Mouse (Mus musculus): Measurements from ENCODE around the gene Hspa1b. TPM values are rescaled to one million over a fixed set of nuclear protein-coding genes. Genes with fewer than 3 reads are reported as not detected.

Hspa1b gene
- polyA plus RNA-seq, 1 experiment from 2014 or later: 0.41 TPM

GRCm38 (mm10) chr17:34934031-34934430 is 25.0 kb downstream of the Hspa1b start:
- Histone ChIP-seq H3K36me3 (ENCODE audit: control insufficient read depth, insufficient read depth, low read length) (no peaks in the 10 kb centered on the region; the same call in 1 of the 2 replicates), H3K4me3 (ENCODE audit: low read depth, low read length) (no peak overlapping the region), H3K4me2 (peak overlapping the region; percentile 23), H3K27ac (ENCODE audit: low read depth, low read length) (no peak overlapping the region), H3K9ac (ENCODE audit: low read depth, low read length) (no peak overlapping the region), H3K27me3 (replicated peaks; ENCODE audit: control insufficient read depth, insufficient read depth, low read length) (no peaks in the 10 kb centered on the region), H3K4me1 (replicated peaks; ENCODE audit: control insufficient read depth, insufficient read depth, low read length) (peaks cover 15% of the 10 kb centered on the region), H3K9me3 (ENCODE audit: control insufficient read depth, low read length) (no peaks in the 10 kb centered on the region)
- ATAC-seq (replicated peaks; ENCODE audit: low FRiP score): no peak
- no peak for DNase-seq (ENCODE audit: low spot score)
- WGBS: 73% methylated on average over 24 of the region's 24 CpGs

DNA sequence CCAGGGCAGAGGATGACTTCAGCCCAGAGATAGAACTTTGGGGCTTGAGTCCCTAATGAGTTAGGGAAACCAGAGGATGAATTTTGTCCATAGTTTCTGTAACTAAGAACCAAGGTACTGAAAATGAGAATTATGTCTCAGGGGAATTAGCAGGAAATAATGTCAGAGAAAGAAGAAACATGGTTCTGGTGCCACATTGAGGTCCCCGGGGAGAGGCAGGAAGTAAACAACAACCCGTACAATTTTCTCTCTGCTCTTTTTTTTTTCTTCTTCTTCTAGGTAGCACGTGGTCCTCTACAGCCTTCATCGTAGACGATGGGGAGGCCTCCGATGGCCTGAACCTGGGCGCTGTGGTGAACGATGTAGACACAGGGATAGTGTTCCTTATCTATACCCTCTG is 26.8 kb downstream of the Hspa1b start:
- peak overlapping the region; percentile 67 for H3K4me3 ChIP-seq (ENCODE audit: low read depth, low read length)
- H3K36me3 ChIP-seq (ENCODE audit: control insufficient read depth, insufficient read depth, low read length): no peaks in the 10 kb centered on the region; the same call in 1 of the 2 replicates
- DNase-seq (ENCODE audit: low spot score) (no peak), ATAC-seq (replicated peaks; ENCODE audit: low FRiP score) (no peak)
- peak overlapping the region; percentile 82 for H3K9ac ChIP-seq (ENCODE audit: low read depth, low read length)
- WGBS: 73% methylated on average over 8 of the region's 8 CpGs
- peak overlapping the region; percentile 97 for H3K4me2 ChIP-seq
- peaks cover 15% of the 10 kb centered on the region for H3K4me1 ChIP-seq (replicated peaks; ENCODE audit: control insufficient read depth, insufficient read depth, low read length)
- no peaks in the 10 kb centered on the region for H3K9me3 ChIP-seq (ENCODE audit: control insufficient read depth, low read length)
- H3K27me3 ChIP-seq (replicated peaks; ENCODE audit: control insufficient read depth, insufficient read depth, low read length): no peaks in the 10 kb centered on the region
- H3K27ac ChIP-seq (ENCODE audit: low read depth, low read length): no peak overlapping the region

DNA sequence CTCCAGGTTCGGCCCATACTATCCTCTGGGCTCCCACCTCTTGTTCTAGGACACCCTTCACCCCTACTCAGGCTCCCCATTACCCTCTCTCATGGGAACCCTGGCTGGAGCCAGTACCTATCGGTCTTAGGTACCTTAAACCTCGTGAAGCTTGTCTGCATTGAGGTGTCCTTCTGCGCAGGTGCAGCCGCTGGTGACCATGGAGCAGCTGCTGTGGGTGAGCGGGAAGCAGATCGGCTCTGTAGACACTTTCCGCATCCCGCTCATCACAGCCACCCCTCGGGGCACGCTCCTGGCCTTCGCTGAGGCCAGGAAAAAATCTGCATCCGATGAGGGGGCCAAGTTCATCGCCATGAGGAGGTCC is 27.3 kb downstream of the Hspa1b start:
- H3K27ac ChIP-seq (ENCODE audit: low read depth, low read length): no peak overlapping the region
- H3K4me2 ChIP-seq: peak overlapping the region; percentile 97
- H3K9ac ChIP-seq (ENCODE audit: low read depth, low read length): peak overlapping the region; percentile 82
- H3K27me3 ChIP-seq (replicated peaks; ENCODE audit: control insufficient read depth, insufficient read depth, low read length): no peaks in the 10 kb centered on the region
- no peaks in the 10 kb centered on the region for H3K9me3 ChIP-seq (ENCODE audit: control insufficient read depth, low read length)
- no peaks in the 10 kb centered on the region; the same call in 1 of the 2 replicates for H3K36me3 ChIP-seq (ENCODE audit: control insufficient read depth, insufficient read depth, low read length)
- peaks cover 15% of the 10 kb centered on the region for H3K4me1 ChIP-seq (replicated peaks; ENCODE audit: control insufficient read depth, insufficient read depth, low read length)
- WGBS: 7% methylated on average over 14 of the region's 14 CpGs
- DNase-seq (ENCODE audit: low spot score) (no peak), ATAC-seq (replicated peaks; ENCODE audit: low FRiP score) (peak; percentile 19)
- H3K4me3 ChIP-seq (ENCODE audit: low read depth, low read length): peak overlapping the region; percentile 67

DNA sequence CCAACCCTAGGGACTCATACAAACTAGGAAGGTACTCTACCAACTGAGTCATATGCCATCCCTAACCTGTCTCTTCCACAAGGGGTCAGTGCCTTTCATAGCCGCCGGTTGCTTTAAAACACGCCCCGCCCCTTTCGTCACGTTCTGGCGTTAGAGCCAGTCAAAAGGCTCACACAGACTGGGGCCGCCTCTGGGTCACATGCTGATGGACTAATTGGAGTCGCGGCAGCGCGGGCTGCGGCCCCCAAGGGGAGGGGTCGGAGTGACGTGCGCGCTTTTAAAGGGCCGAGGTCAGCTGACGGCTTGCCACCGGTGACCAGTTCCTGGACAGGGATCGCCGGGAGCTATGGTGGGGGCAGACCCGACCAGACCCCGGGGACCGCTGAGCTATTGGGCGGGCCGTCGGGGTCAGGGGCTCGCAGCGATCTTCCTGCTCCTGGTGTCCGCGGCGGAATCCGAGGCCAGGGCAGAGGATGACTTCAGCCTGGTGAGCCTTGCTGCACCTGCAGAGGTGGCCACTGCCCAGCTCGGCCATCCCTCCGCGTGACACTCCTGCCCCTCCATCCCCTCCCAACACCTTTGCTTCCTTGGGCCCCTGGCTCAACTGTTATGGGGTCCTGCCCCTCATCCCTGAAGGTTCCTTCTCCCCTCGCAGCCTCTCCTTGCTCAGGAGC is 27.8 kb downstream of the Hspa1b start, which contains the start of gene Neu1:
Gene Neu1, plus strand, starts transcription at position 193 of the 674 bp plus-strand sequence.
- peak within 1 kb of the TSS; percentile 97 for H3K4me2 ChIP-seq
- H3K36me3 ChIP-seq (ENCODE audit: control insufficient read depth, insufficient read depth, low read length): no peaks in the 10 kb centered on the region; the same call in 1 of the 2 replicates
- under 1% methylated on average over 38 of the region's 38 CpGs for WGBS
- H3K4me3 ChIP-seq (ENCODE audit: low read depth, low read length): peak within 1 kb of the TSS; percentile 67
- no peaks in the 10 kb centered on the region for H3K9me3 ChIP-seq (ENCODE audit: control insufficient read depth, low read length)
- peak within 1 kb of the TSS; percentile 82 for H3K9ac ChIP-seq (ENCODE audit: low read depth, low read length)
- no peaks in the 10 kb centered on the region for H3K27me3 ChIP-seq (replicated peaks; ENCODE audit: control insufficient read depth, insufficient read depth, low read length)
- DNase-seq (ENCODE audit: low spot score) (peak; percentile 93), ATAC-seq (replicated peaks; ENCODE audit: low FRiP score) (peak; percentile 95)
- peaks cover 15% of the 10 kb centered on the region for H3K4me1 ChIP-seq (replicated peaks; ENCODE audit: control insufficient read depth, insufficient read depth, low read length)
- peak within 1 kb of the TSS; percentile 28; the same call in 1 of the 2 replicates for H3K27ac ChIP-seq (ENCODE audit: low read depth, low read length)

DNA sequence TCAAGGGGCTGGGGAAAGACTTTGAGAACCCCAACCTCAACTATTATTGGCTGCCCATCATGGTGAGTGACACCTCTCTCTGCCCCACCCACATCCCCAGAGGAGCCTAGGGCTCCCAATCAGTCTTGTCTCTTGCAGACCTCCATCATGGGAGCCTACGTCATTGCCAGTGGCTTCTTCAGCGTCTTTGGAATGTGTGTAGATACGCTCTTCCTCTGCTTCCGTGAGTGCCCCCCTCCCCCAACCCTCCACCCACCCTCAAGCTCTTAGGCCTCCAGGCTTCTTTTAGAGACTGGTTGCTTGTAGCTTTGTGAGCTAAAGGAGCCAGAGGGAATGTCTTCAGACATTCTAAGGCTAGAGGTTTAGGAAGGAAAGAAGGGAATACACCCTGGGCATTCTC is 30.2 kb downstream of the Hspa1b start:
- no peak for DNase-seq (ENCODE audit: low spot score)
- WGBS: 40% methylated on average over 4 of the region's 4 CpGs

GRCm38 (mm10) chr17:34927306-34928019 is 31.6 kb downstream of the Hspa1b start:
- Histone ChIP-seq H3K4me1 (replicated peaks; ENCODE audit: control insufficient read depth, insufficient read depth, low read length) (peaks cover 5% of the 10 kb centered on the region), H3K4me3 (ENCODE audit: low read depth, low read length) (no peak overlapping the region), H3K4me2 (no peak overlapping the region), H3K27me3 (replicated peaks; ENCODE audit: control insufficient read depth, insufficient read depth, low read length) (no peaks in the 10 kb centered on the region), H3K9ac (ENCODE audit: low read depth, low read length) (no peak overlapping the region), H3K27ac (ENCODE audit: low read depth, low read length) (no peak overlapping the region), H3K9me3 (ENCODE audit: control insufficient read depth, low read length) (no peaks in the 10 kb centered on the region), H3K36me3 (ENCODE audit: control insufficient read depth, insufficient read depth, low read length) (no peaks in the 10 kb centered on the region; the same call in 1 of the 2 replicates)
- WGBS: 80% methylated on average over 18 of the region's 18 CpGs
- ATAC-seq (replicated peaks; ENCODE audit: low FRiP score) (no peak), DNase-seq (ENCODE audit: low spot score) (no peak)

More for the DNA sequence above, 30.2 kb downstream of the Hspa1b start:
- Histone ChIP-seq H3K36me3 (ENCODE audit: control insufficient read depth, insufficient read depth, low read length) (no peaks in the 10 kb centered on the region; the same call in 1 of the 2 replicates), H3K9ac (ENCODE audit: low read depth, low read length) (no peak overlapping the region), H3K27ac (ENCODE audit: low read depth, low read length) (no peak overlapping the region), H3K4me3 (ENCODE audit: low read depth, low read length) (no peak overlapping the region), H3K4me2 (no peak overlapping the region), H3K27me3 (replicated peaks; ENCODE audit: control insufficient read depth, insufficient read depth, low read length) (no peaks in the 10 kb centered on the region), H3K4me1 (replicated peaks; ENCODE audit: control insufficient read depth, insufficient read depth, low read length) (peaks cover 9% of the 10 kb centered on the region), H3K9me3 (ENCODE audit: control insufficient read depth, low read length) (no peaks in the 10 kb centered on the region)
- ATAC-seq (replicated peaks; ENCODE audit: low FRiP score): no peak

DNA sequence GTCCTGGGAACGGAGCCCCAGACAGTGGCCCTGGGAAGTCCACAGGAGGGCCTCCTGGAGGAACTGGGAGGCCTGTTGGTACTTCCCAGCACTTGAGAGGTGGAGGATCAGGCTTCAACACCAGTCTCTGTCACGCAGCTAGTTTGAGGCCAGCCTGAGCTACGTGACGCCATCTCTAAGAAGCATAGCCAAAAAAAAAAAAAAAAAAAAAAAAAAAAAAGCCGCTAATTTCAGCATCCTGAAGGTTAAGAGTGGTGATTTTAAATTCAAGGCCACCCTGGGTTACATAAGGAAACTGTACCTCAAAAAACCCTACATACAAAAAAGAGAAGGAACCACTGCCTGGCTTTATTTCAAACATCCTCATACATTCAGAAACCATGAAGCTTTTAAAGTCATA is 34.8 kb downstream of the Hspa1b start:
- Histone ChIP-seq H3K4me2 (no peak overlapping the region), H3K4me1 (replicated peaks; ENCODE audit: control insufficient read depth, insufficient read depth, low read length) (no peaks in the 10 kb centered on the region), H3K27me3 (replicated peaks; ENCODE audit: control insufficient read depth, insufficient read depth, low read length) (no peaks in the 10 kb centered on the region), H3K27ac (ENCODE audit: low read depth, low read length) (no peak overlapping the region), H3K9me3 (ENCODE audit: control insufficient read depth, low read length) (no peaks in the 10 kb centered on the region), H3K36me3 (ENCODE audit: control insufficient read depth, insufficient read depth, low read length) (no peaks in the 10 kb centered on the region), H3K9ac (ENCODE audit: low read depth, low read length) (no peak overlapping the region), H3K4me3 (ENCODE audit: low read depth, low read length) (no peak overlapping the region)
- 70% methylated on average over 5 of the region's 5 CpGs for WGBS
- DNase-seq (ENCODE audit: low spot score): no peak
- no peak for ATAC-seq (replicated peaks; ENCODE audit: low FRiP score)

DNA sequence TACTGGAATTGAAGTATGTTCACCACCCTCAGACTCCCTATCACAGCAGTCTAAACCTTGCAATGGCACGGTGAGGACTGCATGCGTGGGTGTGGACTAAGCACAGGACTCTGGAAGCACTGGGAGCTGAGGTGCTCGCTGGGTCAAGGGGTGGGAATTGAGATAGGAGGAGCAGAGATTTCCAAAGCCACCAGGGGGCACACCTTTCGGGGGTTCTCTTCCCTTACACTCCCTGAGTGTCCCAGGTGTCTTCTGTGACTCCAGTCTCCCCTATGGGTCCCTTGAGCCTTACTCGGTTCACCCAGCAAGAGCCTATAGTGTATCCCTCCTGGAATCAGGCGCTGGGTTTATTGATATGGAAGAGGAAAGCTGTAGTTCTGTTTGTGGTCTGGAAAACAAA is 36.1 kb downstream of the Hspa1b start:
- H3K9me3 ChIP-seq (ENCODE audit: control insufficient read depth, low read length): no peaks in the 10 kb centered on the region
- DNase-seq (ENCODE audit: low spot score) (no peak), ATAC-seq (replicated peaks; ENCODE audit: low FRiP score) (no peak)
- H3K4me3 ChIP-seq (ENCODE audit: low read depth, low read length): no peak overlapping the region
- H3K4me1 ChIP-seq (replicated peaks; ENCODE audit: control insufficient read depth, insufficient read depth, low read length): no peaks in the 10 kb centered on the region
- 42% methylated on average over 6 of the region's 6 CpGs for whole genome bisulfite sequencing
- H3K4me2 ChIP-seq: no peak overlapping the region
- no peak overlapping the region for H3K27ac ChIP-seq (ENCODE audit: low read depth, low read length)
- H3K27me3 ChIP-seq (replicated peaks; ENCODE audit: control insufficient read depth, insufficient read depth, low read length): no peaks in the 10 kb centered on the region
- H3K9ac ChIP-seq (ENCODE audit: low read depth, low read length): no peak overlapping the region
- no peaks in the 10 kb centered on the region for H3K36me3 ChIP-seq (ENCODE audit: control insufficient read depth, insufficient read depth, low read length)
